Mouse (Mus musculus) liver, adult 10 weeks (tissue): ENCODE results near the gene Wdfy3. TPM values are rescaled to one million over a fixed set of nuclear protein-coding genes. Genes with fewer than 3 reads are reported as not detected.

ENCODE experiments used
- polyA plus RNA-seq: library from polyadenylated mRNA; stranded (reverse); fragments of 350-450 nt; fragmentation: Illumina TruSeq; extraction: RNeasy Lipid Tissue Mini Kit (QIAGEN cat#74804); gene quantifications from one replicate; pipeline ENCODE4 v1.2.3, GENCODE M21; 2014; ENCODE audit warnings: low read depth, low replicate concordance

Gene Wdfy3
- polyA plus RNA-seq: 6.1 TPM

GRCm38 (mm10) chr5:102069767-102070413 is at the start of gene Wdfy3:
Gene Wdfy3, minus strand, starts transcription at chr5:102069921.

